Mouse (Mus musculus) heart, postnatal 0 days (tissue): ENCODE measurements around the gene Bglap3.

Source experiments
- CTCF ChIP-seq: IDR thresholded peaks from 2 replicates; pipeline ENCODE4 v1.5.1; 2016; ENCODE audit warnings: antibody characterized with exemption, control low read depth, low read depth
- EP300 ChIP-seq: IDR thresholded peaks from 2 replicates; pipeline ENCODE4 v1.6.1; 2016; ENCODE audit warnings: antibody characterized with exemption, low read depth

- TF ChIP-seq CTCF (no peak), EP300 (no peak)
Measured at GRCm38 (mm10) chr3:88359989-88360388, 12.6 kb downstream of the Bglap3 start.
